Mouse (Mus musculus) limb, embryonic 14.5 days (tissue): ENCODE data around the gene Gpr34. TPM values are rescaled to one million over a fixed set of nuclear protein-coding genes. Genes with fewer than 3 reads are reported as not detected.
A peak's percentile ranks its signal among the peaks of the same experiment; 100 is the strongest.

Source experiments
- ATAC-seq: fragments of 200-750 bp; cut with Nextera tagmentation; 2 replicates; pipeline ENCODE4 v1.8.0; 2017; ENCODE audit warnings: low read depth, moderate number of reproducible peaks, moderate TSS enrichment; ENCODE audit not compliant: low FRiP score
- DNase-seq: peaks from one replicate; pipeline ENCODE4 v3.0.0-alpha.2; 2015; ENCODE audit warnings: low spot score
- H3K27ac ChIP-seq: fragments of 300-500 bp; sonication (generic); replicated peaks from 2 replicates; pipeline ENCODE4 v1.5.1; 2014; ENCODE audit warnings: low read depth, mild to moderate bottlenecking, low read length, moderate library complexity, mixed read lengths
- H3K27me3 ChIP-seq: fragments of 300-500 bp; sonication (generic); 2 replicates; pipeline ENCODE4 v1.6.1; 2014; ENCODE audit warnings: low read length, mixed read lengths; ENCODE audit not compliant: control insufficient read depth, insufficient read depth
- H3K36me3 ChIP-seq: fragments of 300-500 bp; sonication (generic); 2 replicates; pipeline ENCODE4 v1.6.1; 2014; ENCODE audit warnings: mild to moderate bottlenecking, low read length, moderate library complexity, mixed read lengths; ENCODE audit not compliant: control insufficient read depth, insufficient read depth
- H3K4me1 ChIP-seq: fragments of 300-500 bp; sonication (generic); 2 replicates; pipeline ENCODE4 v1.6.1; 2014; ENCODE audit warnings: antibody characterized with exemption, low read length, mixed read lengths; ENCODE audit not compliant: control insufficient read depth, insufficient read depth
- H3K4me2 ChIP-seq: fragments of 300-500 bp; sonication (generic); replicated peaks from 2 replicates; pipeline ENCODE4 v1.6.1; 2014; ENCODE audit warnings: low read depth, mild to moderate bottlenecking, low read length, moderate library complexity; ENCODE audit not compliant: severe bottlenecking
- H3K4me3 ChIP-seq: fragments of 300-500 bp; sonication (generic); replicated peaks from 2 replicates; pipeline ENCODE4 v1.5.1; 2014; ENCODE audit warnings: low read length
- H3K9ac ChIP-seq: fragments of 300-500 bp; sonication (generic); 2 replicates; pipeline ENCODE4 v1.6.1; 2014; ENCODE audit warnings: mild to moderate bottlenecking, low read depth, low read length, moderate library complexity; ENCODE audit not compliant: severe bottlenecking
- H3K9me3 ChIP-seq: fragments of 300-500 bp; sonication (generic); 2 replicates; pipeline ENCODE4 v1.6.1; 2016; ENCODE audit warnings: low read length; ENCODE audit not compliant: control insufficient read depth
- POLR2A ChIP-seq: fragments of 200-500 bp; IDR thresholded peaks from 2 replicates; pipeline ENCODE4 v1.8.0; 2012; ENCODE audit warnings: inconsistent platforms, mild to moderate bottlenecking, moderate library complexity, borderline replicate concordance; ENCODE audit not compliant: insufficient read depth, insufficient read length; ENCODE audit errors: extremely low read depth
- WGBS: fragments of 180-500 bp; shearing (Covaris S2); extraction: QIAGEN DNeasy Blood & Tissue Kit; methylation state at CpG from one replicate; pipeline ENCODE4 v1.1.7; 2014; 5-methylcytosine and 5-hydroxymethylcytosine counted together
- polyA plus RNA-seq, 2 experiments: library from polyadenylated mRNA; depleted of rRNA in 1 of 2; stranded (reverse) in 1 of 2; unstranded in 1 of 2; fragments of >200 nt; fragmentation: Nextera tagmentation in 1 of 2; extraction: Ambion mirVana in 1 of 2; gene quantifications; 2 replicates each; pipeline versions ENCODE4 v1.2.1 to v1.2.3; 2012 to 2014

The Gpr34 gene
- polyA plus RNA-seq, 2 experiments = 1.7 to 3.2 TPM

DNA sequence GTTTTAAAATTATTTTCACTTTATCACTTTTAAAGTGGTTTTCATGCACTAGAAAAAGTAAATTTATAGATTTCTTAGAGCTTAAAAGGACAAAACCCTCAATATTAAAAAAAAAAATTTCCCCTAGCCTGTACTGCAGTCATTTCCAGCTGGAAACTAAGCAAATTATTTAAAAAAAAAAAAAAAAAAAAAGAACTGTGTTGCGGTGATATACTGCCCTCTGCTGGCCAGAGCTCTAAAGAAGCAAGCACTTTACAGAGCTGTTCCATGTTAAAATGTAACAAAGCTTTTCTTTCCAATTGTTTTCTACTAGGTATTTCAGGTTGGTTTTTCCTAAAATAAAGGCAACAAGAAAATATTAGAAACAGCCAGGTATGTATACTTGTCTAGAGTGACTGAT lies 24.8 kb downstream of the Gpr34 start:
- DNase-seq (peak; percentile 21), ATAC-seq (no peak)
- H3K4me3 ChIP-seq = no peak overlapping the region
- H3K4me1 ChIP-seq = no peaks in the 10 kb centered on the region
- H3K4me2 ChIP-seq = no peak overlapping the region
- H3K27ac ChIP-seq = no peak overlapping the region
- no peaks in the 10 kb centered on the region for H3K9me3 ChIP-seq
- 0% methylated on average over 1 of the region's 1 CpGs for WGBS
- no peak overlapping the region for H3K9ac ChIP-seq
- no peaks in the 10 kb centered on the region for H3K27me3 ChIP-seq
- TF ChIP-seq POLR2A = no peak
- H3K36me3 ChIP-seq = no peaks in the 10 kb centered on the region

DNA sequence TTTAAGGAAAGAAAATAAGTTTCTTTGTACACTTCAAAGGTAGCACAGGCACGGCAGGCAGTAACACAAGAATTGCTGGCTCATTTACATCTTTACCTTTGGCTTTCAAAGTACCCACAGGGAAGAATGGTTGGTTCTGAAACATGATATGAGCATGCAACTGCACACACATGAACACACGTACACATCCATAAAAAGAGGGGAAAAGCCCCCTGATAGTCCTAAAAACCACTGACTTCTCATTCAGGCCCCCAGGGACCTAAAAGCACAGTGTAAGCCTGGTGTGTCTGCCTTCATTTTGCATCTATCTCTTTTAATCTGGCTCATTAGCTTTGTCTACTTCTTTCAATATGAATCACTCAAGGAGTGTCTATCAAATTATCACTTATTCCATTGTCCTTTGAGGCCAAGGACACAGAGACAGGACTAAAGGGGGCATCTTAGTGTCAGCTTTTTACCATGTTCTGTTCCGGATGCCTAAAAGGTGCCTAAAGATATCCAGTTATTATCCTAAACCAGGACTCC lies 26.8 kb downstream of the Gpr34 start:
- DNase-seq (no peak), ATAC-seq (no peak)
- H3K4me2 ChIP-seq = no peak overlapping the region
- H3K4me3 ChIP-seq = no peak overlapping the region
- no peak for TF ChIP-seq POLR2A
- no peaks in the 10 kb centered on the region for H3K4me1 ChIP-seq
- H3K9ac ChIP-seq = no peak overlapping the region
- H3K9me3 ChIP-seq = no peaks in the 10 kb centered on the region
- no peaks in the 10 kb centered on the region for H3K27me3 ChIP-seq
- H3K27ac ChIP-seq = no peak overlapping the region
- whole genome bisulfite sequencing = 61% methylated on average over 3 of the region's 3 CpGs
- H3K36me3 ChIP-seq = no peaks in the 10 kb centered on the region

DNA sequence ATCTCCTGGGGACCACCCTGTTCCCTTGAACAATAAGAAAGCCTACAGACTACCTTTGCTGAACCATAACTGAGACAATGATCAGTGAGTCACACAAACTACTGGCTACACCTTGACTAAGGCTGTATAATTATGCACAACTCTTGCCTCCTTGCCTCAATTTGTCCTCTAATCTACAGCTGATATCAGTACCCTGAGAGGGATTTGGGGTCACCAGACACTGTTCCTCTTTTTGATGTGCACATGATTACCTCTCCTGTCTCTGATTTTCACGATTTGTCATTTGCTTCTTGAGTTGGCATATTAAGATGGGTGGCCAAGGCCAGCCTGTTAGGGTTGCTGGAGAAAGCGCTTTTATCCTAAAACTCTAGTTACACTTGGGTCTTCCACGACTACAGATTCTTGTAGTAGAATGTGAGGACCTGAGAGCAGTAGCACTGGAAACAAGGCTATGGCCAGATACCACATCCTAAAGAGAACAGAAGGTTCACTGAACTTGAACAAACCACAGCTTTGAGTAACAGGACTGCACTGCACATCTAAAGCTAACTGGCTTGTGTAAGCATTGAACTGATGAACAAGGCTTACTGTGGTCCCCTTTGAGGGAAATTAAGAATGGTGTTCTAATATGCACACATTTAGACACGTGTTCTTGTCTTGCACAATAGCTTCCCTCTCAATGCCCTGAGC lies 27.5 kb downstream of the Gpr34 start:
- ATAC-seq = no peak
- no peak overlapping the region for H3K27ac ChIP-seq
- no peaks in the 10 kb centered on the region for H3K9me3 ChIP-seq
- no peaks in the 10 kb centered on the region for H3K4me1 ChIP-seq
- no peaks in the 10 kb centered on the region for H3K36me3 ChIP-seq
- WGBS = 66% methylated on average over 4 of the region's 4 CpGs
- no peaks in the 10 kb centered on the region for H3K27me3 ChIP-seq
- no peak overlapping the region for H3K4me3 ChIP-seq
- TF ChIP-seq POLR2A = no peak
- no peak overlapping the region for H3K4me2 ChIP-seq
- DNase-seq = no peak
- H3K9ac ChIP-seq = no peak overlapping the region

DNA sequence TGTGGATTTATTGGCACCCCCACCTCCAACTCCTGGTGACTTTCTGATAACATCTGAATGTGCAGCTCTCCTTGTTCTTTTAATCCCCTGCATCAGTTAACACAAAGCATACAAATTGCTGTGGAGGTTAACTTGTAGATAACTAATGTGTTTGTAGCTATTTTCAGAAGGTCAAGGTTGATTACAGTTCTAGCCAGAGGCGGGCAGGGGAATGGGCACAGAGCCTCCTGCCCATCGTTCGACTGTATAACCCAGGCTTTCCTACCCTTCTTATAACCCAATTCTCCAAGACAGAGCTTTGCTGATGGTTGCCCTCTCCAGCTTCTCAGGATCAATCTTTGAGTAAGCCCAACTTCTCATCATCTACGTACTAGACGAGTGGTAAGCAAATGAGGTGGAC lies 29.2 kb downstream of the Gpr34 start, which contains the start of gene Gpr82:
Gene Gpr82 (plus strand): TSS at position 301 of the 400 bp plus-strand sequence.
- Histone ChIP-seq H3K4me1 (no peaks in the 10 kb centered on the region), H3K36me3 (no peaks in the 10 kb centered on the region), H3K9me3 (no peaks in the 10 kb centered on the region), H3K27me3 (no peaks in the 10 kb centered on the region), H3K4me2 (no peak within 1 kb of the TSS), H3K27ac (no peak within 1 kb of the TSS), H3K4me3 (no peak within 1 kb of the TSS), H3K9ac (no peak within 1 kb of the TSS)
- ATAC-seq (no peak), DNase-seq (no peak)
- 93% methylated on average over 5 of the region's 5 CpGs for WGBS
- TF ChIP-seq POLR2A = no peak

DNA sequence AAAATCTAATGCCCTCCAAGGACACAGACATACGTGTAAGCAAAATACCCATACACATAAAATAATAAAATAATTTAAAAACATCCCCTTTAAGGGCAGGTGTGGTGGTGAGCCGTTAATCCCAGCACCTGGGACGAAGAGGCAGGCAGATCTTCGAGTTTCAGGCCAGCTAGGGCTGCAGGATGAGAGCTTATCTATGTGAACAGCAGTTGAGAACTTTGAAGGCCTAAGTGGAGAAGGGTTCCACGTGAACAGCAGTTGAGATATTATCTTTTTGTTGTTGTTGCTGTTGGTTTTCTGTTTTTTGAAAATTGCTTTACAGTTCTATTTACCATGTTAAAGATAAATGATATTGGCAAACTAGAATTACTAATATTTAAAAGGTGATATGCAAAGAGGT lies 37.0 kb downstream of the Gpr34 start:
- Histone ChIP-seq H3K27me3 (no peaks in the 10 kb centered on the region), H3K4me2 (no peak overlapping the region), H3K4me3 (no peak overlapping the region), H3K4me1 (no peaks in the 10 kb centered on the region), H3K9ac (no peak overlapping the region), H3K36me3 (no peaks in the 10 kb centered on the region), H3K9me3 (no peaks in the 10 kb centered on the region), H3K27ac (no peak overlapping the region)
- DNase-seq (no peak), ATAC-seq (no peak)
- TF ChIP-seq POLR2A = no peak
- 69% methylated on average over 5 of the region's 5 CpGs for WGBS
